Mouse (Mus musculus): Measurements from ENCODE around the gene Prkag2.

- TF ChIP-seq CTCF (IDR thresholded peaks at IDR 0.05; ENCODE audit: low read depth, low read length) (no peak), GATA2 (IDR thresholded peaks at IDR 0.05; ENCODE audit: borderline replicate concordance, low read depth, low read length) (no peak), GATA1 (IDR thresholded peaks at IDR 0.05; ENCODE audit: borderline replicate concordance, low read length) (no peak), TAL1 (conservative IDR thresholded peaks at IDR 0.05; ENCODE audit: low read depth, low read length) (no peak)
These were observed 149.4 kb downstream of the Prkag2 start for GRCm38 (mm10) chr5:24950891-24951574.

Measured in G1E (cell line).